Mouse (Mus musculus) frontal cortex, adult (tissue): Measurements from ENCODE around the gene Alg9.

Experiments
- ATAC-seq: cut with Nextera tagmentation; 2 replicates; pipeline ENCODE4 v1.9.2; 2017; ENCODE audit warnings: mild to moderate bottlenecking, moderate library complexity, mixed read lengths; ENCODE audit not compliant: low TSS enrichment

Alg9 gene

DNA sequence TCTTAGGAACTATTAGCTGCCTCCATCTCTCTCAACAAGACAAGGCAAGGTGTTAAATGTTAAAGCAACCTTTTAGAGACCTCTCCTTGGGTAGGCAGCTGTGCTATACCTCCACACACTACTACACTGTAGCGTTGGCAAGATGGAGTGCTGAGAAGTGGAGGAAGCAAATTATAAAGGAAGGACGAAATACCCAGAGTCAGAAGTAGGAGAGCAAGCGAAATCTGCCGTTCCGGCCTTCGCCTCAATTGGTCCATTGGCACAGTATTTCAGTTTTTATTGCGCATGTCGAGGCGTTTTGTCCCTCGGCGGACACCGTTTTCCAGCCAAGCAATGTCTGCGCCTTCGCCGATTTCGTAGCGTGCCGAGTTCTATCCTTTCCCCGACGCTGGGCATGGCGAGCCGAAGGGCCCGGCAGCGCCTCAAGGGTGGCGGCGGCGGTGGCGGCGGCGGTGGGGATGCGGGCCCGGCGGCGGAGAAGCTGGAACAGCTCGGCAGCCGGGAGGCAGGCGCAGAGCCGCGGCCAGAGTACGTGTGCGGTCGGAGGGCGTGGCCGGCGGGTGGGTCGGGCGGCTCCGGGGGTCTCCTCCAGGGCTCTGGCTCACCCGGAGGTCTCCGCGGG lies at the start of gene Alg9, which contains the start of gene 1110032A03Rik:
Alg9 (plus strand) TSS at position 29 of the 622 bp plus-strand sequence.
1110032A03Rik (minus strand) TSS at position 530 of the 622 bp plus-strand sequence.
- ATAC-seq, result peak; percentile 76

DNA sequence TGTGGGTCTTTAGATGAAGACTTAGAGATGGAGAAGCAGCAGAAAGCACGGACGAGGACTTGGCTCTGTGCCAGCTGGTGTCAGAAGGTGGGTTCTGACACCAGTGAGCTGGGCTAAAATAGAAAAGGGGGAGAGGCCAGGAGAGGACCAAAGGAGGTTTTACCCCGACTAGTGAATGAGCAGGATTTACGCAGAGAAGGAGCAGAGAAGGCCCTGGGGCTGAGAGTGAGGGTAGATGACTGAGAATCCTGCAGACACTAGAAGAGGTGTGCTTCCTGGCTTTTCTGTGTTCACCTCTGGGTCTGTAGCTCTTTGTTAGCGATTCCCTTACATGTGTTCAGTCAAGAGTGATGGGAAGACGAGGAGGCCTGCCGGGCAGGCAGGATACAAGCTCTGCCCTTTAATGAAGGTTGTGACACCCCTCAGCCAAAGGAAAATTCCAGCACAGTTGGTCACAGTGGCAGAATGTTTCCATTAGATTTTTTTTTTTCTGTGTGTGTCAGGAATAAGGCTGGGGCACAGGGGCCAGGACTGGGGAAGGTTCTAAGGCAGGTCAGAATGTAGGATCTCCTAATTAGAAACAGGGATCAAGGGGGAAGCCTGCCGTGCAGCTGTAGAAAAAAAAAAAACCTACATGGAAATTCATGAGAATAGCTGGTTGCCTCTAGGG lies 48.8 kb upstream of the Alg9 start:
- ATAC-seq, result no peak

DNA sequence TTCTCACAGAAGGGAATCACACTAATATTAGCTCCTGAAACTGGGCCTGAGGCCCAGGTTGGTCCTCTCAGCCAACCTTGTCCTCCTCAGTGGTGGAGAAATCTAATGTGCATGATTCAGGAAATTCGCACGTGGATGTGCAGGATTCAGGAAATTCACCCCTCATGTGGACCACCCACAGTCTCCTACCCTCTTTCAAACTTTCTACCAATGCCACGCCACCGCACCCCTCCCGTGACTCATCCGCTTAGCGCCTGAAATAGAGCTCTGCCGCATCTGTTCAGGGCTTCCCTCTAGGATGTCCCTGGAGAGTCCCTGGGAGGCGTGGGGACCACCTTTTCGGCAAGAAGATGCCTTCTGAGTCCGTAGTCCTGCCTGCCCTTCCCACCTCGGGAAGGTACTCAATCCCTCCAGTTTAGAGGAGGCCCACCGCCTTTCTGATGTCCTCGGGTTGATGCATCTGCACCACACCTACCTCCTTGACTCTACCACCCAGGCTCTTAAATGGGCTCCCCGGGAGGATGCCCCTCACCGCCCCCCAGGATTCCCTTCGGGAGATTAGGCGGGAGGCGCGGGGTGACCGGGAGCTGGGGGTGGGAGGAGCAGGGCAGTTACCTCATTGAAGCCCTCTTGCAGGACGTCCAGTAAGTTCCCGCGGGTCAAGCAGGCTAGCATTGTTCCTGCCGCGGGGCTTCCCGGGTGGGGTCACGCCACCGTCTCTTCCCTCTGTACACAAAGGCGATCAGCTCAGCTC lies 47.5 kb upstream of the Alg9 start:
- peak; percentile 47; the same call in 1 of the 2 replicates for ATAC-seq

DNA sequence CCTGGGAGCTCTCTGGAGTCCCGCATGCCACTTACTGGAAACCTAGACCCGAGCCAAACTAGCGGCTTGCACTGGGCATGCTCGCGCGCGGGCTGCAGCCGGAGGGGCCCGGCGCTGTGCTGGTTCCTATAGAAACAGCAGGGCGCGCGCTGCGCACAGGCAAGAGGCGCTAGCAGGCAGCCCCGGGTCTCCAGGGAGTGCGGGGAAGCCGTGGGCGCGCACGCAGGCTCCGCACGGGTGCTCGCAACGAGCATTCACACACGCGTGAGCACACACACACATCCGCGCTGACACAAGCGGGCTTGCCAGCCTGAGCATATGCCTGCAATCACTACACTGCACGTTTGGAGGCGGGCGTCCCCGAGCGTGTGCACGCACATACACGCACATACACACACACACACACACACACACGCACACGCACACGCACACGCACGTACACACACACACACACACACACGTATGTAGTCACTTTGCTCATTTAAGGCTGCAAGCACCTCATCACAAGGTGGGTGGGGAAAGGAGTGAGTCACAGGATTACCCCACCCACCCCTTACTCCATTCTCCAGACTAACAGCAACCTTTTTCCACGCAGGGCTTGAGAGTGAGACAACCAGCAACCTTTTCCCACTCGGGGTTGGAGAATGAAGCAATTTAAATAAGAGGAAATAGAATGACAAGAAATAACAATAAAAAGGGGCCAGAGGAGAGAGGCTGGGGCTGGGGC lies 46.7 kb upstream of the Alg9 start:
- peak; percentile 95 for ATAC-seq

DNA sequence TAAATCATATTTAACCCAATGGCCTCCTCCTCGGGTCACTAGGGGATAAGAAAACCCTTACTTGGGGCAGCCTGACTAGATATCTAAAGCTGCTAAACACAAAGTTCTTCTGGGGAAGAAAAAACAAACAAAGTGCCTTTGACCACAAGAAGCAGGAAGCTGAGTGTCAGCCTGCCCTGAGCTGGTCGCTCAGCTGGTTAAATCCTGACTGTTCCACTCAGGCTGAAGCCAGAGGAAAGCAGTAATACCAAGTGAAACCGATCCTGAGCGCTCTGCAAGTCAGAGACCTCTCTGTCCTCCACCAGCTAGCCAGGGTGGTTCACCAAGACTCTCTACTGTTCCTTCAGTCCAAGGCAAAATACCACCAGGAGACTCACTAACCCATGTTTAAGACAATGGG lies 45.2 kb upstream of the Alg9 start:
- ATAC-seq, result no peak

DNA sequence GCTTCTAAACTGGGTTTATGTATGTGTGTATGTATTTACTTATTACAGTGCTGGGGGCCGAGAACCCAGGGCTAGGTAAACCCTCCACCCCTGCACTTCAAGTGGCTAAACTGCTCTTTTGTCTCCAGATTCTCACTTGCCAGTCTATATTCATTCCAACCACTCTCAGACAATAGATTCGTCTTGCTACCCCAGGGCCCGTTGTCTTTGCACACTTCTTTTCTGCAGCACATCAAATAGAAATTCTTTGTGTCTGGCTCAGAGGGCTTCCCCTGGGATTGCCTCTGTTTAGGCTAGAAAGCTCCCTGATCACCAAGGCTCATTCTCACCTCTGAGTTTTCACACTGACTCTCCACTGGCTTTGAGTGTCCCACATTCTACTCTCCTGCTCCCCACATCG lies 42.3 kb upstream of the Alg9 start:
- no peak for ATAC-seq

DNA sequence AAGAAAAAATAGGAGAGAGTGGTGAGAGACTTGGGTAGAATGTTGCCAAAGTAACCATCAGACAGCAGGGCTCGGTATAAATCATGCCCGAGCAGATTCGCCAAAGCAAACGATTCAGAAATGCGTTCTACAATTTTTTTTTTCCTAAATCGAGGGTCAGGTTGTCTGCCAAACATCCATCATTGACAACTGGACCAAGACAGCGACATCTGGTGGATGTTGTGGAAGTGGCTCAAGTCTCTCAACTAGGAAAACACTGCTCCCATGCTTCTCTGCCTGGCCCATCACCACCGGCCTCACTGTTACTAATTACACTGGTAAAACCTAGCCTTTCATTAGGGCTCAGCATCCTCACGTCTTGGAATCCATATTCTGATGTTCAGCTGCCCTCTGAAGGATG lies 39.8 kb upstream of the Alg9 start:
- peak; percentile 62; the same call in 1 of the 2 replicates for ATAC-seq

DNA sequence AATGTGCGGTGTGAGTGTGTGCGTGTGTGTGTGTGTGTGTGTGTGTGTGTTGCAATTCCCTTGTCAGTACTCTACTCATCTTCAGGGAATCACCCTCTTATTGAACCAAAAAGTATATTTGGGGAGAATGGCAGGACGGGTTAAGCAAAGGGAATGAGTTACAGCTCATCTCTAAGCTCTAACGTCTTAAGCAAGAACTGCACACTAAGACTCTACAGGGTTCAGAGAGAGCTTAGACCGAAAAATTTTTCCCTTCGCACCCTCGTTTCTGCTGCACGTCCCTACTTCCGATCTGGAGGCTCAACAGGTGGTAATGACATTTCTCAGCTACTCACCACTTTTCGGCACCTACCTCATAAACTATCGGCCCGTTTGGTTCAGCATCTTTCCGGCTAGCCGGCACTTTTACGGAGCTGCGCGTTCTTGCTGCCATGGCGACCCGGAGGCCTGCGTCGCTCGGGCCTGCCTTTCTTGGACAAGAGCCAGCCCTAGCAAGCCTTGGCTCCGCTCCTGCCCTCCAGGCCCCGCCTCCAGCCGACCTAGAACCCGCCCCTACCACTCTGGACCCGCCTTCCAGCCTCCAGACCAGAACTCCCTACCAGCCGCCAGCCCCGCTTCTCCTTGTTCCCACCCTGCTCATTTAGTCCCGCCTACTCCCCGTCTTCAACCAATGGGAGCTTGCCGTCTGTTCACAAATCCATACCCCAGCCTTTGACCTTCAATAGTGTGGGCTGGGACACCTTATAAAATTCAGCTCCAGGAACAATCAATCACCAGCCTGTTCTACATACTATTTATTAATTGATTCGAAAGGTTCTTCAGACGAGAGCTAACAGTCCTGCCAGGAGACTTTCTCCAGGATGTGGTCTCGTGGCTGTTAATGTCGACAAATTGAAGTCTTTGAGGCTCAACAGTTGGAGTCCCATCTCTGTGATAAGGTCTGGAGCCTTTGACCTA lies 35.6 kb upstream of the Alg9 start, which contains the start of gene Dixdc1:
Dixdc1 (minus strand) TSS at position 604 of the 957 bp plus-strand sequence.
- ATAC-seq, result peak; percentile 79

DNA sequence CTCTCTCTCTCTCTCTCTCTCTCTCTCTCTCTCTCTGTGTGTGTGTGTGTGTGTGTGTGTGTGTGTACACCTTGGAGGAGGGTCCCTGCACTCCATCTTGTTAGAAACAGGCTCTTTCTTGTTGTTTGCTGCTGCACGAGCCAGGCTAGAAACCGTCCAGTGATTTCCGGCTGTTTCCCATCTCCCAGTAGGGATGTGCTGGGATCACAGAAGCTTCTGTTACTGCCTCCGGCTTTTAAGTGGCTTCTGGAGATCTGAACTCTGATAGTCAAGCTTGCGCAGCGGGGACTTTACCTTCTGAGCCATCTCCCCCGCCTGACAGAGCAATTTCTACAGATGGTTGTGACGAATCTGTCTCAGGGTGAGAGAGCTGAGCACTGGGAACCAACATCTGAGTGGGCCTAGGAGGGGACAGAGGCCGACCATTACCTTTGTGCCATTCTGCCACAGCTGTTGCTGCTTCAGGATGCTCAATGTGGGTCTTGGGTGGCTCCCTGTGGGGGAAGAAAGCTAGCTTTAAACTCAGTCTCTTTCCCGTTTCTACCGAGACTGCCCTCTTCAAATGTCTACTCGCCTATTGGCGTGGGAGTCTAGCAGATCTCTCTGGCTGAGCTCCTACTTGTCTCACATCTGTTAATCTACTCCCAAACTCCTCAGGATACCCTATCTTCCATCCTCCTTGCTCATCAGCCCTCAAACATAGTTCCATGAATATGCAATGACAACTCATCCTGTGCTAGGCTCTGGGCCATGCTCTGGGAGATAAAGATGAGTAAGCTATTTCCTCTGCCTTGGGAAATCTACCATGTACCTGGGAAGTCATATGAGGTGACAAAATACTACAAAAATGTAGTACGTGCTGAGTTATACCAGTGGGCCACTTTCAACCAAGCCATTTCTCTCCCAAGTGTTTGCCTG lies 33.7 kb upstream of the Alg9 start:
- ATAC-seq, result peak; percentile 60

DNA sequence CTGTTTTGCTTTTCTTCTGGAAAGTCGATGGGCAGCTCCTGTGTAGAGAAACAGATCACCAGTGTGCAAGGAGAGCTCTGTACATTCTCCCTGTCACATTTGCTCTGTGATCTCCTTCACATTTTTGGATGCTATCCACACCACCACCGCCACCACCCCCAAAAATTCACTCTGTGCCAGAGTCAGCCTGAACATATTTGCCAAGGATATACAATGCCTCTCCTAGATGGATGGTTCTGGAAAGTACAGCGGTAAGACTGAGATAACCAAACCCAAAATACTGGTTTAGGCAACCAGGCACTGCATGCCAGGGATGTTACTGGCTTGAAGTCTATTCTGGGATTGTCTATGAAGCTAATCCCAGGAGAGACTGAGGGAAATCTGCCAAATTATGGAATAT lies 32.6 kb upstream of the Alg9 start:
- no peak for ATAC-seq

DNA sequence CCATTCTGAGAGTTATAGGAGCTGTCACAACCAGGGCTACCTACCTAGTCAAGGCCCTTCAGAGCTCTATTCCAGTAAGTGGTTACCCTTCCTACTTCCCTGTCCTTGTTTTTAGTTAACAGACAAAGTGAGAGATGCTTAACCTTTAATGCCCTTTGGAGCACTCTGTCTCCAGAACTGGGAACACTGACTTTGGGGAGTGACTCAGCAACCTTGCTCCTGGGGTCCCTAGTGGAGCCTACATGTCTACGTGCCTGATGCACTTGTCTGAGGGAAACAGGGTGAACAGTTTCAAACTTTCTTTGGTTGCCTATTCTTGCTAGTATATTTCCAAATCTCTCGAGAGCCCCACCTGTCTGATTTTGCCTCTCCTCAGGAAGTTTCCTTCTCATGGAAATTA lies 32.1 kb upstream of the Alg9 start:
- no peak for ATAC-seq

DNA sequence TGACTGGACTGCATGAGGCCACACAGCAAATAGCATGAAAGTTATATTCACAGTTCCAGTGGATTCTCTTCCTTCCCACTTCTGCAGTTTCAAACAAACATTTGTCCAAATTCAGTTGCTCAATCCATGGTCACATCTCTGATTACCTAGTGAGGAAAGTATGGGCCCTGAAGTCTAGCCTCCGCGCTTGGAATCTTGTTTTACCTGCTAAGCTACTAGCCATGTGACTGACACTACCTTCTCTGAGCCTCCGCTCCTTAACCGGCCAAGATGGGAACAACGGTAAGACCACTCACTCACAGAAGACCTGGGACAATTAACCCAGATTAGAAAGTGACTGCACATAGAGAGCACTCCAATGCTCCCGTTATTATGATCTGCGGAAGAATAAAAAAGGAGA lies 29.0 kb upstream of the Alg9 start:
- ATAC-seq, result no peak

DNA sequence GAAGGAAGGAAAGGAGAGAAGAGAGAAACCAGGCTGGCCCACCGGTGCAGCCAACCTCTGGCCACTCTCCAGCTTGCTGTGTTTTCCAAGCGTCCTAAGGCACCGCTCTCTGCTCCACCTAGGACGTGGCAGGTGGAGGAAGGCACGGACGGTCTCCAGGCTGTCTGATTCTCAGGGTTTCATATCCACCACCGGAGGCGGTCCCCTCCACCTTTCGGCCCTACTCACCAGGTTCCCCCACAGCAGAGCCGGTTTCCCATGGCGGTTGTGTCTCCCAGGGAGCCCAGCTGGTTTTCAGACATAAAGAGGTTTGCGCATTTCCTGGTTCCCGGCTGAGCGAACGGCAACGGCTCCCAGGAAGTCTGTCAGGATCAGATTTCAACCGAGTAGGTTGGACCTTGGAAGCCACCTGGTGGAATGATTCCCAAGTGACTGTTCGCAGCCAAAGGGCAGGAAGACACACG lies 28.6 kb upstream of the Alg9 start, which contains the start of gene 2310030G06Rik:
2310030G06Rik (minus strand) TSS at position 323 of the 464 bp plus-strand sequence.
- peak; percentile 48; the same call in 1 of the 2 replicates for ATAC-seq

DNA sequence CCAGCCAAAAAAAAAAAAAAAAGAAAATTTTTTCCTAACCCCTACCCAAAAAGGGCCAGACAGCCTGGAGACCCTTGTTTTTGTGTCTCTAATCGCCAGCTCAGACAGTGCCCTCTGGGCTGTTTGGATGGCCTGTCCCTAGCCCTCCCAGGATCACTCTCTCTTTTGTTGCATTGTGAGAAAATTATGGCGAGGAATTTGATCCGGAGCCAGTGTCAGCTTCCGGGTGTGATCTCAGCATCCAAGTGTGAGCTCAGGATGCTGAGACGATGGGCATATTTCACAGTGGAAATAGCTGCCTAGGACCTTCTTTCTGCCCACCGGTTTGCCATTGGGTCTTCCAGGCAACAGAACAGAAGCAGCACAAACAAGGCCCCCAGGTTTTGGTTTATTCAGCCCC lies 24.1 kb upstream of the Alg9 start:
- ATAC-seq, result no peak

DNA sequence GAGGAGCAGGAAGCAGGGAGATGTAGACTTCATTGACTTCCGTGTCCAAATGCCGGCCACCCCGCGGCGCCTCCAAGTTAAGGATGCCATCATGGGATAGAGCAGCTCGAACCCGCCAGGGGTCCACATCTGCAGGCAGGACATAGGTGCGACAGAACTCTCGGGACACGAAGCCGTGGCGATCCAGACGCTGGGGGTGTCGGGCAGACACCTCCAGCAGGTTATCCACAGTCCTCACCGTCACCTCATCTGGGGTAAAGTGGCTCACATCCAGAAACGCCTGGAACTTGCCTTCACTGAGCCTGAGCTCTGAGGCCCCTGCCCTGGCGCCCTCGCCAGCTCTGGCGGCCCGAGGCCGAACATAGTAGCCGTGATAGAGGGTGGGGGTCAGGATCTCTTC lies 23.5 kb upstream of the Alg9 start, which contains the start of gene Cryab:
Cryab (plus strand) TSS at position 3 of the 400 bp plus-strand sequence.
- no peak for ATAC-seq

DNA sequence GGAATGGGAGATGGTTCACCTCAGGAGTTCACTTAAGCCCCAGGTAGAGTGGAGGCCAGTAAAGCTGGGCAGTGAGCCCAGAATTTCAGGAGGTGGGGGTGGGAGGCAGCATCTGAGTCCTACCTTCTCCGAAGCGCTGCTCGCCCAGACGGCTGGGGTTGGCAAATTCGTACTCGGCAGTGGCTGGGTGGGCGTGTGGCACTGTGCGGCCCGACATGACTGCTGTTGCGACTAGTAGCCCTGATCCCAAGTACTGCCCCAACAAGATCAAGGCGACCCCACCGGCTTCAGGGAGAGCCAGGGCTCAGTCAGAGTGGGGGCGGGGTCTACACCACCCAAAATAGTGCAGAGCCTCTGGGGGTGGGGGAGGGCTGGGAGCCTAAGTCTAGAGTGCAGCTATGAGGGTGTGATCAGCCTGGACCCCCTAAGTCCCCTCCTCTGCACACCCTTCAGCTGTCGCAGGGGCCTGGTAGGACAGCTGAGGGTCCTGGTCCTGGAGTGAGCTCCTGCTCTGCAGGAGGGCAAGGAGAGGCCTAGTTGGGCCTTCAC lies 22.7 kb upstream of the Alg9 start, which contains the start of gene Hspb2:
Hspb2 (minus strand) TSS at position 301 of the 549 bp plus-strand sequence.
- ATAC-seq, result no peak

DNA sequence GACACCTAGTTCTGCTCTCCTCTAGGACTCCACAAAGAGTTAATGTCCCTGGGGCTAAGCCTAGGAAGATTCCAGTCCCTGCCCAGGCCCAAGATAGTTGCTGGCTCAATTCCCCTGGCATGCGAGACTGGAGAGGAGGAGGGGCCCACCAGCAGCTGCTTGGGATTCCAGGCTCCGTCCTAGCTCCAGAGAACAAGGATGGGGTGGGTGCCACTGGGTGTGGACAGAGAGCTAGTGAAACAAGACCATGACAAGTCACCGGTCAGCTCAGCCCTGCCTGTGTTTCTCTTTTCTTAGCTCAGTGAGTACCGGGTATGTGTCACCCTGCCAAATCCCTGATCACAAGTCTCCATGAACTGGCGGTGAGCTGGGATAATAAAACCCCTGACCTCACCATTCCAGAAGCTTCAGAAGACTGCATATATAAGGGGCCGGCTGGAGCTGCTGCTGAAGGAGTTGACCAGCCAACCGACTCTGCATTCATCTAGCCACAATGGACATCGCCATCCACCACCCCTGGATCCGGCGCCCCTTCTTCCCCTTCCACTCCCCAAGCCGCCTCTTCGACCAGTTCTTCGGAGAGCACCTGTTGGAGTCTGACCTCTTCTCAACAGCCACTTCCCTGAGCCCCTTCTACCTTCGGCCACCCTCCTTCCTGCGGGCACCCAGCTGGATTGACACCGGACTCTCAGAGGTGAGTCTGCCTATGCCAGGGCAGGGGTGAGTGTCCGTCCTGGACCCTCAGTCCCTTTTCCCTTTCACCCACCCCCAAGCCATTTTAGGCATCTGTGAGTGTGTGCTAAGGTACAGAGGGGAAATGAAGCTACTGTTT lies 21.8 kb upstream of the Alg9 start:
- ATAC-seq, result peak; percentile 89

DNA sequence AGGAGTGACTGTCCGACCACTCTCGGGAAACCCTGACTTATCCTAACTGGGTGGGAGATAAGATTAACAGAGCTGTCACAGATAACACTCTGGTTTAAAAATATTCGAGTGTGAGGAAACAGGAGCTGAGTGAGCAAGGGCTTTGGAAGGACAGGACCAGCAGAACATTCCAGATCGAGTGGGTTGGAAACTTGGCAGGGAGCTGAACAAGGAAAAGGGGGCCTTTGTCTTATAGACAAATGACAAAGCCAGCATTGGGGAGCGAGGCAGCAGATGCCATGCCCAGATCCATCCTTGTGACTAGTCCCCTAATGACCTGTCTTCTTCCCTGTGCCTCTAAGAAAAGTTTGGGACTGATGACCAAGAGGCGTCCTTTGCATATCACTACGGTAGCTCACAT lies 20.9 kb upstream of the Alg9 start:
- ATAC-seq, result peak; percentile 13; the same call in 1 of the 2 replicates
